Mouse (Mus musculus) hindbrain, embryonic 11.5 days (tissue): ENCODE results near the gene Tmem240. TPM values are rescaled to one million over a fixed set of nuclear protein-coding genes. Genes with fewer than 3 reads are reported as not detected.

Source experiments
- ATAC-seq: fragments of 200-750 bp; cut with Nextera tagmentation; 2 replicates; pipeline ENCODE4 v1.8.0; 2017; ENCODE audit warnings: mild to moderate bottlenecking, moderate TSS enrichment, moderate library complexity; ENCODE audit not compliant: low FRiP score
- DNase-seq: peaks from one replicate; pipeline ENCODE4 v3.0.0-alpha.2; 2015; ENCODE audit warnings: low spot score
- H3K27ac ChIP-seq: fragments of 300-500 bp; sonication (generic); 2 replicates; pipeline ENCODE4 v1.5.1; 2014; ENCODE audit warnings: mild to moderate bottlenecking, low read depth, low read length
- H3K27me3 ChIP-seq: fragments of 300-500 bp; sonication (generic); 2 replicates; pipeline ENCODE4 v1.6.1; 2014; ENCODE audit warnings: mild to moderate bottlenecking, low read length, moderate library complexity, mixed read lengths; ENCODE audit not compliant: control insufficient read depth, insufficient read depth
- H3K36me3 ChIP-seq: fragments of 300-500 bp; sonication (generic); 2 replicates; pipeline ENCODE4 v1.6.1; 2014; ENCODE audit warnings: mild to moderate bottlenecking, low read length, moderate library complexity, mixed read lengths; ENCODE audit not compliant: control insufficient read depth, insufficient read depth
- H3K4me1 ChIP-seq: fragments of 300-500 bp; sonication (generic); replicated peaks from 2 replicates; pipeline ENCODE4 v1.6.1; 2014; ENCODE audit warnings: low read length, mixed read lengths; ENCODE audit not compliant: control insufficient read depth, insufficient read depth
- H3K4me2 ChIP-seq: fragments of 300-500 bp; sonication (generic); replicated peaks from 2 replicates; pipeline ENCODE4 v1.6.1; 2014; ENCODE audit warnings: mild to moderate bottlenecking, low read depth, low read length
- H3K4me3 ChIP-seq: fragments of 300-500 bp; sonication (generic); 2 replicates; pipeline ENCODE4 v1.5.1; 2014; ENCODE audit warnings: low read depth, low read length
- H3K9ac ChIP-seq: fragments of 300-500 bp; sonication (generic); 2 replicates; pipeline ENCODE4 v1.6.1; 2014; ENCODE audit warnings: low read depth, low read length
- H3K9me3 ChIP-seq: fragments of 300-500 bp; sonication (generic); 2 replicates; pipeline ENCODE4 v1.6.1; 2016; ENCODE audit warnings: low read length; ENCODE audit not compliant: control insufficient read depth
- WGBS: fragments of 180-500 bp; shearing (Covaris S2); extraction: QIAGEN DNeasy Blood & Tissue Kit; methylation state at CpG from one replicate; pipeline ENCODE4 v1.1.7; 2014; 5-methylcytosine and 5-hydroxymethylcytosine counted together
- polyA plus RNA-seq: library from polyadenylated mRNA; unstranded; fragments of >200 nt; fragmentation: Nextera tagmentation; extraction: Ambion mirVana; gene quantifications from 2 replicates; pipeline ENCODE4 v1.2.1, GENCODE M21; 2014

Gene Tmem240
- polyA plus RNA-seq, 1 experiment from 2014 or later: 0.91 TPM

DNA sequence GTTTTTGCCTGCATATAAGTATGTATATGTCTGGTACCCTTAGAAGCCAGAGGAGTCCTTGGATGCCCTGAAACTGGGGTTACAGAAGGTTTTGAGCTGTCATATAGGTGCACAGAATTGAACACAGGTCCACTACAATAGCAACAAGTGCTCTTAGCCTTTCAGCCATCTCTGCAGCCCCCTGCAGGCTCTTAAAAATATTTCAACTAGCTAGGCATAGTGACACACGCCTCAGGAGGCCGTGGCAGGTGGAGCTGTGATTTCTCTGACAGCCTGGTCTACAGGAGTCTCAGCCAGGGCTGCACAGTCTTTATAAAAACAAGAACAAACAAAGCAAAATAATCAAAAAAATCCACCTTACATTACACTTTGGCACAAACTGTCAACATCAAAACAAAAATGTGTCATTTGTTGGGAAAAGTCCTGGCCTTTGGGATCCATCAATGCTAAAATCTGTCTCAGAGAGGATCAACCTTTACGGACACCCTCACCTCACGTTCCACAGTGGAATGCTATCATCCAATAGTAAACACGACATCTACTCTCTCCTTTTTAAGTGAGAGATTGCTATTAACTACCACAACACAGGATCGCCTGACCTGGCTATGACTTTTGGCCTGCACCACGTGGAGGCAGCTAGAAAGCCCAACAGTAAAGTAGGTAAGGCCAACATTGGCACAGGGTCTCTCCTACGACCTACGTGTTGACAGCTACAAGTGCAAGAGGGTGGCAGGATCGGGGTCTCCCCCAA, 25.4 kb downstream of the Tmem240 start:
- DNase-seq (no peak), ATAC-seq (no peak; the same call in 1 of the 2 replicates)
- Histone ChIP-seq H3K4me1 (peaks cover 7% of the 10 kb centered on the region), H3K9me3 (no peaks in the 10 kb centered on the region), H3K27ac (no peak overlapping the region), H3K4me2 (peak overlapping the region; percentile 96), H3K4me3 (peak overlapping the region; percentile 84), H3K36me3 (no peaks in the 10 kb centered on the region), H3K9ac (peak overlapping the region; percentile 67), H3K27me3 (no peaks in the 10 kb centered on the region)
- WGBS: 6% methylated on average over 10 of the region's 10 CpGs

- H3K9me3 ChIP-seq: no peaks in the 10 kb centered on the region
- H3K27me3 ChIP-seq: no peaks in the 10 kb centered on the region
- ATAC-seq (peak; percentile 97), DNase-seq (peak; percentile 97)
- peaks cover 7% of the 10 kb centered on the region for H3K4me1 ChIP-seq
- WGBS: under 1% methylated on average over 68 of the region's 68 CpGs
- peak within 1 kb of the TSS; percentile 84 for H3K4me3 ChIP-seq
- H3K36me3 ChIP-seq: no peaks in the 10 kb centered on the region
- H3K27ac ChIP-seq: no peak within 1 kb of the TSS; the same call in 1 of the 2 replicates
- H3K9ac ChIP-seq: peak within 1 kb of the TSS; percentile 78
- H3K4me2 ChIP-seq: peak within 1 kb of the TSS; percentile 96
Measured at GRCm38 (mm10) chr4:155760613-155761355, 26.2 kb downstream of the Tmem240 start, which contains the start of gene Atad3a. Atad3a (minus strand) TSS chr4:155761093.

DNA sequence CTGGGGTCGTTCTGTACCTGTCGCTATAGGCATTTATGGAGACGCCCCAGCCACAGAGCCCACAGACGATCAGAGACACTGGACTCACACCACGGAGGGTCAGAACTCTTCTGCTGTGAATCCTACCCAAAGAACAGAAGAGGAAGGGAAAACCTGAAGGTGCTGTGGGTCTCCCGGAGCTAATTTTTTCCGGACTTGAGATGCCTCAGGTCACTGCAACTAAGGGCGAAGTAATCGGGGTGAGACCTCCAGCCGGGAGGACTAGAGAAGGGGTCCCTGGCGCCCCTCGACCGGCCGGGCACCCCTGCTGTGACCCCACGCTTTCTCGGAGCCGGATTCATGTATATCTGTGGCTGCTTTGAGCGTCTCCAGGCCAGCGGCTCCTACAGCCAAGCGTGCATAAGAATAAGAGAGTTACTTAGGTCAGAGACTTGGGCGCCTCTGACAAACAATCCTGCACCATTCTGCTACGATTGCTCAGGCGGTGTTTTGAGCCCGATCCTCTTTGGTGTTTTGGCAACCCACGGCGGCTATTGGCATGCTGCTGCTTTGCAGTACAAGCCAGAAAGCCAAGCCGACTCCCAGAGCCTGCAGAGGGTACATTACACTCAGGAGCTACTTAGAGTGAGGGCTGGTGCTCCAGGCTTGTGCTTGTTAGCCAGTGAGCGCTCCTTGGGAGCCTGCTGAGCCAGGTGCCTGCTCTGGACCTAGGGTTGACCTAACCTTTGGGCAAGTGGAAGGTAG, 26.9 kb downstream of the Tmem240 start:
- Histone ChIP-seq H3K4me1 (peaks cover 7% of the 10 kb centered on the region), H3K9me3 (no peaks in the 10 kb centered on the region), H3K36me3 (no peaks in the 10 kb centered on the region), H3K9ac (peak overlapping the region; percentile 78), H3K4me2 (peak overlapping the region; percentile 96), H3K27me3 (no peaks in the 10 kb centered on the region), H3K27ac (no peak overlapping the region; the same call in 1 of the 2 replicates), H3K4me3 (peak overlapping the region; percentile 84)
- WGBS: 2% methylated on average over 28 of the region's 28 CpGs
- no peak for DNase-seq
- 0 out of 2 replicates have a peak, but pooled peaks have one; percentile 17 for ATAC-seq

DNA sequence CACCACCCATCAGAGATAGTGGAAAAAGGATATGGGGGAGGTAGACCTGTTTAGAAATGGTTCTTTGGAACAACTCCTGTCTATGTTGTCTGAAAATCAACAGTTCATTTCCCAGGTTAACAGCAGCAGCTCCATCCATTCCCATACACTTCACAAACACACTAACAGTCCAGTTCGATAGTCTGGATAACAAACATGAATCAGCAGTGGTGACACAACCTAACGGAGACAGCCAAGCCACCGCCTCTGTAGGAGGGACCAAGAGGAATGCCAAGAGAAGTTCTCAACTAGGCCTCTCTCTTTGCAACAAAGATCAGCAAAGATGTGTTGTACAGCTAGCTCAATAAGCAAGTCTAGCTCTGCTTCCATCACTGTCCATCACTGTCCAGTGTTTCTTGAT, 27.8 kb downstream of the Tmem240 start:
- ATAC-seq (no peak), DNase-seq (no peak)
- no peaks in the 10 kb centered on the region for H3K36me3 ChIP-seq
- H3K9ac ChIP-seq: no peak overlapping the region
- H3K27ac ChIP-seq: no peak overlapping the region
- H3K4me2 ChIP-seq: no peak overlapping the region
- H3K4me1 ChIP-seq: peaks cover 7% of the 10 kb centered on the region
- H3K27me3 ChIP-seq: no peaks in the 10 kb centered on the region
- no peaks in the 10 kb centered on the region for H3K9me3 ChIP-seq
- H3K4me3 ChIP-seq: no peak overlapping the region
- WGBS: 91% methylated on average over 3 of the region's 3 CpGs

DNA sequence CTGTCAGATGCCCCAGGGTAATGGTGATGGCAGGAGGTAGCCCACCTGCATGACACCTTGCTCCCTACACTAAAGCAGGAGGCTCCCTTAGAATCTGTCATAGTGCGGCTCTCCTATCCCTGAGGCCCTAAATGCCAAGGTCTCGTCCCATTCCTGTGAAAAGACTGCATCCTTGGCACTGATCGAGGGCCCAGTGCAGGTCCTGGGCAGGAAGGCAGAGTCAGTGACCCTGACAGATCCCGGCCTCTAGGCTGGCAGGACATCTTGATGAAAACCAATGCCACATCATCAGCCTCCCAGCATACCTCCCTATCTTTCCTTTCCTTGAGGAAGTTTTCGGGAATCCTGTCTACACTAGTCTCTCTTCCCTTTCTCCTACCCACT, 34.9 kb downstream of the Tmem240 start:
- no peak overlapping the region for H3K27ac ChIP-seq
- no peaks in the 10 kb centered on the region for H3K9me3 ChIP-seq
- no peak for DNase-seq
- 0 out of 2 replicates have a peak, but pooled peaks have one; percentile 2 for ATAC-seq
- peak overlapping the region; percentile 52 for H3K4me3 ChIP-seq
- 59% methylated on average over 5 of the region's 5 CpGs for WGBS
- peak overlapping the region; percentile 86; the same call in 1 of the 2 replicates for H3K4me2 ChIP-seq
- peak overlapping the region; percentile 83 for H3K9ac ChIP-seq
- peaks cover 16% of the 10 kb centered on the region for H3K27me3 ChIP-seq
- H3K4me1 ChIP-seq: peaks cover 2% of the 10 kb centered on the region; the same call in 1 of the 2 replicates
- no peaks in the 10 kb centered on the region for H3K36me3 ChIP-seq

GRCm38 (mm10) chr4:155769880-155770512, 35.4 kb downstream of the Tmem240 start:
- peaks cover 20% of the 10 kb centered on the region for H3K27me3 ChIP-seq
- peak; percentile 94 for ATAC-seq
- no peaks in the 10 kb centered on the region for H3K9me3 ChIP-seq
- H3K36me3 ChIP-seq: no peaks in the 10 kb centered on the region
- no peak overlapping the region for H3K27ac ChIP-seq
- peak overlapping the region; percentile 52 for H3K4me3 ChIP-seq
- DNase-seq: peak; percentile 97
- peak overlapping the region; percentile 83 for H3K9ac ChIP-seq
- H3K4me2 ChIP-seq: peak overlapping the region; percentile 86
- peaks cover 2% of the 10 kb centered on the region; the same call in 1 of the 2 replicates for H3K4me1 ChIP-seq
- under 1% methylated on average over 39 of the region's 39 CpGs for WGBS

- ATAC-seq (no peak), DNase-seq (no peak)
- Histone ChIP-seq H3K9me3 (no peaks in the 10 kb centered on the region), H3K4me3 (peak overlapping the region; percentile 52), H3K27me3 (peaks cover 26% of the 10 kb centered on the region), H3K36me3 (no peaks in the 10 kb centered on the region), H3K9ac (peak overlapping the region; percentile 83), H3K4me1 (peaks cover 2% of the 10 kb centered on the region; the same call in 1 of the 2 replicates), H3K27ac (no peak overlapping the region), H3K4me2 (peak overlapping the region; percentile 86)
- 46% methylated on average over 24 of the region's 24 CpGs for WGBS
Measured at GRCm38 (mm10) chr4:155770626-155771025, 36.0 kb downstream of the Tmem240 start.

GRCm38 (mm10) chr4:155771706-155772105, 37.1 kb downstream of the Tmem240 start:
- Histone ChIP-seq H3K4me2 (no peak overlapping the region), H3K27me3 (peaks cover 26% of the 10 kb centered on the region)
- WGBS: 86% methylated on average over 2 of the region's 2 CpGs

More at GRCm38 (mm10) chr4:155771706-155772105, 37.1 kb downstream of the Tmem240 start:
- no peaks in the 10 kb centered on the region for H3K36me3 ChIP-seq
- H3K27ac ChIP-seq: no peak overlapping the region
- H3K9ac ChIP-seq: no peak overlapping the region
- no peak overlapping the region for H3K4me3 ChIP-seq
- no peak for ATAC-seq
- no peak for DNase-seq
- H3K4me1 ChIP-seq: peaks cover 2% of the 10 kb centered on the region; the same call in 1 of the 2 replicates
- H3K9me3 ChIP-seq: no peaks in the 10 kb centered on the region
